ENCODE assay signal across 9 mouse cellular contexts in the genomic region with DNA sequence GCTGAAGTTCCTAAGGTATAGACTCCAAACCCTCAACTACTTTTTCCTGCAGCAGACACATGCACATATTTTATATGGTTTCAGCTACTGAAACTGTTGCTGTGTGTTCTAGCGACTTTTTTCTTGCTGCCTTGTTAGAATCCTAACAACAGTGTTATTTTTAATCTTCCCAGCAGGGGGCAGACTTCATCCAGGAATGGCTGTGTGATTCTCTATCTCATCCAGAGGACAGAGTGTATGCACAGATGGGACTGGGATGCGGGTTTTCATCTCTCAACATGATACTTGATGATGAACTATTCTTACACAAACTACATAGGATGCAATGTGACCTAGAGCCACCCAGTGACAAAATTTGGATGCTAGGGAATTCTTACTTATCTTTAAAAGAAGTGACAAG. TPM values are rescaled to one million over a fixed set of nuclear protein-coding genes. Genes with fewer than 3 reads are reported as not detected.
DNase-seq lines count a peak whose midpoint lies in the region; ATAC-seq and TF ChIP-seq lines count a peak whose summit lies in the region.
"Had no signal": no experiment of that assay in that cellular context is flagged by ENCODE, and none has a peak within 500 bp of the region (broad histone marks: within the 10 kb centered on the region; RNA-seq: fewer than 3 reads in every experiment).

No protein-coding gene starts in this region.

- TF ChIP-seq EP300 in heart, adult 2 months (IDR thresholded peaks at IDR 0.05; ENCODE audit: insufficient read depth, low read depth, low read length) = no peak
- no peak for TF ChIP-seq EP300 in stomach, postnatal 0 days (optimal IDR thresholded peaks at IDR 0.05)

- no peak for TF ChIP-seq POLR2A in heart, adult 2 months (IDR thresholded peaks at IDR 0.05; ENCODE audit: insufficient read depth, low read depth, low read length)

- H3K9me3 ChIP-seq in heart, embryonic 12.5 days (replicated peaks) = no peaks in the 10 kb centered on the region
- H3K9me3 ChIP-seq in ES-E14 (ENCODE audit: control insufficient read depth, insufficient read depth, low read depth, low read length) = no peaks in the 10 kb centered on the region
- H3K9me3 ChIP-seq in stomach, postnatal 0 days (ENCODE audit: control insufficient read depth, low read length) = no peaks in the 10 kb centered on the region
- H3K9me3 ChIP-seq: lung, embryonic 15.5 days had no signal

- H3K4me2 ChIP-seq in heart, embryonic 12.5 days = no peak overlapping the region
- H3K4me2 ChIP-seq in stomach, postnatal 0 days (replicated peaks; ENCODE audit: low read depth) = no peak overlapping the region
- H3K4me2 ChIP-seq: lung, embryonic 15.5 days had no signal

- no peak overlapping the region for H3K9ac ChIP-seq in heart, adult 2 months (ENCODE audit: low read depth, low read length)
- no peak overlapping the region for H3K9ac ChIP-seq in heart, embryonic 12.5 days
- H3K9ac ChIP-seq in ES-E14 (ENCODE audit: insufficient read depth, low read depth, low read length, poor library complexity, severe bottlenecking) = no peak overlapping the region
- H3K9ac ChIP-seq in stomach, postnatal 0 days (ENCODE audit: low read length) = no peak overlapping the region
- H3K9ac ChIP-seq: lung, embryonic 15.5 days had no signal

- DNase-seq in heart, adult 2 months = no peak
- peak; percentile 68 for DNase-seq in ES-E14 (ENCODE audit: low read depth, low spot score)
- peak; percentile 85 for DNase-seq in cerebellum, adult 8-10 months
- DNase-seq in frontal cortex, adult 2 months (ENCODE audit: extremely low spot score in 1 of 2, low spot score in 1 of 2) = peak; percentile 59 to 97
- DNase-seq in layer of hippocampus, adult 9-10 months (ENCODE audit: low spot score) = peak; percentile 91
- DNase-seq in mesoderm, embryonic 11.5 days (ENCODE audit: low read depth, low spot score) = peak; percentile 78
- DNase-seq in stomach, postnatal 0 days (ENCODE audit: low spot score) = peak; percentile 27

- ATAC-seq in heart, embryonic 12.5 days (ENCODE audit: insufficient number of reproducible peaks, low FRiP score) = no peak
- ATAC-seq in stomach, postnatal 0 days (ENCODE audit: low FRiP score, low TSS enrichment) = no peak

- no peaks in the 10 kb centered on the region for H3K36me3 ChIP-seq in heart, adult 2 months (ENCODE audit: control insufficient read depth, insufficient read depth, low read length)
- no peaks in the 10 kb centered on the region for H3K36me3 ChIP-seq in heart, embryonic 12.5 days
- no peaks in the 10 kb centered on the region for H3K36me3 ChIP-seq in ES-E14 (ENCODE audit: control insufficient read depth, insufficient read depth, low read length, poor library complexity, severe bottlenecking)
- no peaks in the 10 kb centered on the region for H3K36me3 ChIP-seq in stomach, postnatal 0 days (ENCODE audit: control insufficient read depth, insufficient read depth, low read length)
- H3K36me3 ChIP-seq: lung, embryonic 15.5 days had no signal

- no peak overlapping the region for H3K4me3 ChIP-seq in heart, adult 2 months
- no peak overlapping the region for H3K4me3 ChIP-seq in heart, embryonic 12.5 days
- H3K4me3 ChIP-seq in ES-E14 (ENCODE audit: insufficient read depth in 1 of 2, low read depth in 1 of 2, low read length in 2 of 2, poor library complexity in 1 of 2, severe bottlenecking in 1 of 2) = no peak overlapping the region
- no peak overlapping the region for H3K4me3 ChIP-seq in stomach, postnatal 0 days (ENCODE audit: low read depth, low read length)
- H3K4me3 ChIP-seq: lung, embryonic 15.5 days had no signal

- no peaks in the 10 kb centered on the region for H3K27me3 ChIP-seq in heart, adult 2 months (ENCODE audit: control insufficient read depth, insufficient read depth, low read length)
- no peaks in the 10 kb centered on the region for H3K27me3 ChIP-seq in heart, embryonic 12.5 days (replicated peaks)
- no peaks in the 10 kb centered on the region for H3K27me3 ChIP-seq in stomach, postnatal 0 days (ENCODE audit: control insufficient read depth, insufficient read depth, low read length)
- H3K27me3 ChIP-seq: lung, embryonic 15.5 days had no signal

- TF ChIP-seq CTCF in heart, adult 2 months (IDR thresholded peaks at IDR 0.05) = peak; percentile 88
- peak; percentile 89 for TF ChIP-seq CTCF in stomach, postnatal 0 days (IDR thresholded peaks at IDR 0.05; ENCODE audit: low read depth)

- intact Hi-C loops in heart, adult 2 months (cut with DNase I) = loop anchor here (1.0 to 10.0 kb wide), 5 partner anchors 175 to 485 kb away; no protein-coding TSS in a partner anchor

- WGBS in heart, adult 2 months = 16% methylated on average over 2 of the region's 2 CpGs
- WGBS in heart, embryonic 12.5 days = 32% methylated on average over 2 of the region's 2 CpGs
- WGBS in stomach, postnatal 0 days = 17% methylated on average over 2 of the region's 2 CpGs

- in situ Hi-C loops in ES-E14 (cut with MboI; ENCODE audit: low sequenced_read_pairs in 2 of 2, unreplicated experiment in 2 of 2) = loop anchor here in 1 of 2 experiments (5.0 to 25.0 kb wide), 2 partner anchors 160 to 480 kb away; no protein-coding TSS in a partner anchor

- no peak overlapping the region for H3K27ac ChIP-seq in heart, adult 2 months
- no peak overlapping the region for H3K27ac ChIP-seq in heart, embryonic 12.5 days (ENCODE audit: poor library complexity, severe bottlenecking)
- no peak overlapping the region for H3K27ac ChIP-seq in ES-E14 (ENCODE audit: insufficient read depth, low read depth, low read length, poor library complexity, severe bottlenecking)
- no peak overlapping the region for H3K27ac ChIP-seq in stomach, postnatal 0 days (replicated peaks)
- H3K27ac ChIP-seq: lung, embryonic 15.5 days had no signal

- H3K79me2 ChIP-seq in heart, adult 2 months (replicated peaks; ENCODE audit: control insufficient read depth, insufficient read depth, low read length) = no peaks in the 10 kb centered on the region

- no peaks in the 10 kb centered on the region for H3K4me1 ChIP-seq in heart, adult 2 months (ENCODE audit: control insufficient read depth, insufficient read depth, low read length)
- peaks cover 25% of the 10 kb centered on the region for H3K4me1 ChIP-seq in heart, embryonic 12.5 days (replicated peaks)
- H3K4me1 ChIP-seq in ES-E14 (ENCODE audit: control insufficient read depth in 2 of 2, insufficient read depth in 2 of 2, low read length in 2 of 2, poor library complexity in 1 of 2) = peaks cover 0 to 4% of the 10 kb centered on the region in 2 experiments; a peak in 1 of 4 replicates
- H3K4me1 ChIP-seq in stomach, postnatal 0 days (replicated peaks; ENCODE audit: control insufficient read depth, insufficient read depth) = no peaks in the 10 kb centered on the region
- H3K4me1 ChIP-seq: lung, embryonic 15.5 days had no signal

TF ChIP-seq in ES-E14, 5 proteins besides CTCF, POLR2A, EP300 and RAD21:
- TF ChIP-seq HCFC1 (IDR thresholded peaks at IDR 0.05; ENCODE audit: borderline replicate concordance, insufficient read depth, low read length) = no peak
- TF ChIP-seq ZC3H11A (IDR thresholded peaks at IDR 0.05; ENCODE audit: borderline replicate concordance, low read depth, low read length) = peak; percentile 97

RNA-seq across cellular contexts. Expression of a gene that starts 50.5 kb away (rescaled TPM):
- 10 to 100 TPM; 21.6 to 26.1 TPM for total RNA-seq in heart, adult 2 months (2021)
- 31.9 and 39.2 TPM in 2 replicates for polyA plus RNA-seq in heart, adult 2 months (2012; rRNA removed)
- polyA plus RNA-seq in heart, embryonic 12.5 days (2016; fragmentation: Nextera tagmentation; extraction: Ambion mirVana) = 113 and 118 TPM in 2 replicates
- total RNA-seq in ES-E14 (2012; rRNA removed) = 14.1 and 16.9 TPM in 2 replicates
- polyA plus RNA-seq in frontal cortex, adult 2 months (2012; rRNA removed) = 27.8 and 30.7 TPM in 2 replicates
- 48.0 and 49.4 TPM in 2 replicates for polyA plus RNA-seq in stomach, postnatal 0 days (2015; fragmentation: Nextera tagmentation; extraction: Ambion mirVana)

RNA-seq across cellular contexts. Expression of a gene that starts 54.0 kb away (rescaled TPM):
- 10 to 100 TPM; 15.2 to 15.4 TPM for total RNA-seq in heart, adult 2 months (2021)
- polyA plus RNA-seq in heart, adult 2 months (2012; rRNA removed) = 14.8 and 18.6 TPM in 2 replicates
- 24.2 and 24.5 TPM in 2 replicates for polyA plus RNA-seq in heart, embryonic 12.5 days (2016; fragmentation: Nextera tagmentation; extraction: Ambion mirVana)
- 1.3 and 1.7 TPM in 2 replicates for total RNA-seq in ES-E14 (2012; rRNA removed)
- 15.3 and 16.6 TPM in 2 replicates for polyA plus RNA-seq in frontal cortex, adult 2 months (2012; rRNA removed)
- polyA plus RNA-seq in stomach, postnatal 0 days (2015; fragmentation: Nextera tagmentation; extraction: Ambion mirVana) = 9.4 and 9.5 TPM in 2 replicates

Comparison
In these comparisons a context has a peak if more than half of its experiments do, and no peak if none do; other contexts are left out.
1. DNase-seq: peak in ES-E14 (single experiment), cerebellum, adult 8-10 months (single experiment), frontal cortex, adult 2 months (2 of 2), layer of hippocampus, adult 9-10 months (single experiment), mesoderm, embryonic 11.5 days (single experiment) and stomach, postnatal 0 days (single experiment); none in heart, adult 2 months (0 of 2).